Mouse (Mus musculus) heart, postnatal 0 days (tissue): Measurements from ENCODE around the gene A830031A19Rik.

Experiments
- CTCF ChIP-seq: IDR thresholded peaks from 2 replicates; pipeline ENCODE4 v1.5.1; 2016; ENCODE audit warnings: antibody characterized with exemption, control low read depth, low read depth
- EP300 ChIP-seq: IDR thresholded peaks from 2 replicates; pipeline ENCODE4 v1.6.1; 2016; ENCODE audit warnings: antibody characterized with exemption, low read depth

DNA sequence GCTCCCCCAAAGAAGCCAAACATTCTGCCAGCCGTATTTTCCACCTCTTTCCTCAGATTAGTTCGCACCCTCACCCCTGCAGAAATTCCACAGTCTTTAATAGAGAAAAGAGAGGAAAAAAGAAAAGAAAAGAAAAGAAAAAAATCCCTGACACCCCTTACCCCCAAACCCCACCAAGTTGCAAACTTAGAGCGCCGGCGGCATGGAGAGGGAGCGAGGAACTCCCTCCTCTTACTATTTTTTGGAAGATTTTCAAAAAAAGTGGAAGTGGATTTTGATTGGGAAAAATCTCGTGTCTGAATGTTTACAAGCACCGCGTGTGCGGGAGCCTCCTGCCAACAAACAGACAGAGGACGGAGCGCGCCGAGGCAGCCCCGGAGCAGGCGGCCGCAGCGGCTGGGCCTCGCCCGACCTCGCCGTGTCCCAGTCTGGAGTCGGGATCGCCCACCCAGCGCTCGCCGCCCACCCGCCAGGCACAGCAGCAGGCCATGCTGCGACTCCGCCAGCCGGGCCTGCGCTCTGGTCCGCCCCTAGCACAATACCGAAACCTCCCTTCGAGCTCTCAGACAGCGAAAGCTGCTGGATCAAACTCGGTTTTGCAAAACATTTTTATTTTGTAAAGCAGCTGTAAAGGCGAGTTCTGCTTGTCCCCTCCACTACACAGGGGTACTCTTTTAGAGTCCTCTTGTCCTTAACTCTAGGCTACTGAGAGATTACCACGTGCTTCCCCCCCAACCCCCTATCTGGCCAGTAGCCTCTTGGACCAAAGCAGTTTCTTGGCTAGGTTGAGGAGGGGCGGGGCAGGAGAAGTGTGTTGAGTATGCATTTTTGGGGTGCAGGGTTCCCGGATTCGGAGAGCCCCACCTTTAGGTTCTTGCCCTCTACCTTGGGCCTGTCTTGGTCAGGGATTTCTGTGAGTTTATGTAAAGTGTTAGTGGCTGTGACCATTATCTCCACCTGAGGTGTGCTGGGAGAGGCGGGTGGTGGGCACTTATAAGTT, 4.8 kb upstream of the A830031A19Rik start:
- TF ChIP-seq EP300 = no peak
- no peak for TF ChIP-seq CTCF
